Mouse (Mus musculus) E14TG2a.4 (cell line): Measurements from ENCODE around the gene Flrt1.

Experiments
- CTCF ChIP-seq: conservative IDR thresholded peaks from 2 replicates; pipeline ENCODE4 v1.5.1; 2014; ENCODE audit warnings: low read length
- POU5F1 ChIP-seq: IDR thresholded peaks from 2 replicates; pipeline ENCODE4 v1.6.1; 2014; ENCODE audit warnings: low read length, borderline replicate concordance

GRCm38 (mm10) chr19:7111710-7112109, 6.2 kb upstream of the Flrt1 start:
- no peak for TF ChIP-seq CTCF
- no peak for TF ChIP-seq POU5F1
